Mouse (Mus musculus) thymus, postnatal 10 days (tissue): ENCODE measurements around the gene Olfr448.

Experiments
- DNase-seq, 2 experiments: peaks; one replicate each; pipeline ENCODE4 v3.0.0; 2021; ENCODE audit warnings: low spot score in 2 of 2

The Olfr448 gene

GRCm38 (mm10) chr6:42890141-42890540 lies at the start of gene Olfr448:
Olfr448 (plus strand) TSS chr6:42890441.
- no peak for DNase-seq

DNA sequence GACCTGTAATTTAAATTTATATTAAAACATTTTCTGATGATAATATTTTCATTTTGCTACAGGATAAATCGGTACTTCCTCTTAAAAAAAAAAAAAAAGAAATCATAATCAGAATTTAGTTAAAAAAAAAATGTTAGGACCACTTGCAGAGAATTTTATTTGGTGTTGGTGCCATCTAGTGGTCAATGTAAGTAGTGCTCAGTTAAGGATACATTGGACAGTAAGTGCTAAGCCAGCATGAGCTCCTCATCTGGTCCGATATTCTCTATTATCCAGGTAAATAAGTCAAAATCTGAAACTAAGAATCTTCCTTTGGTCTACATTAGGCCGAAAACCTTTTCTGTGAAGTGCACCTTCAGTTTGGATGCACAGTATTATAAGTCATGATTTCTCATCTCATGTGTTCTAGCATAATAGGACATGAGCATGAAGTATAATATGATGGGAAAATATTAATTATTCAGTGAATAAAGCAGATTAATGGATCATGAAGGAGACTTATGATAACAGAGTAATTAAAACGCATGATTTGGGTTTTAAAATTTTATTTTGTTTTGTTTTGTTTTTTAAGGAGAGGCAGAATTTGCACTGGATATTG lies 29.9 kb upstream of the Olfr448 start:
- DNase-seq = peak in 1 of 2 experiments; percentile 8

GRCm38 (mm10) chr6:42869695-42870094 lies 20.5 kb upstream of the Olfr448 start:
- DNase-seq = no peak

DNA sequence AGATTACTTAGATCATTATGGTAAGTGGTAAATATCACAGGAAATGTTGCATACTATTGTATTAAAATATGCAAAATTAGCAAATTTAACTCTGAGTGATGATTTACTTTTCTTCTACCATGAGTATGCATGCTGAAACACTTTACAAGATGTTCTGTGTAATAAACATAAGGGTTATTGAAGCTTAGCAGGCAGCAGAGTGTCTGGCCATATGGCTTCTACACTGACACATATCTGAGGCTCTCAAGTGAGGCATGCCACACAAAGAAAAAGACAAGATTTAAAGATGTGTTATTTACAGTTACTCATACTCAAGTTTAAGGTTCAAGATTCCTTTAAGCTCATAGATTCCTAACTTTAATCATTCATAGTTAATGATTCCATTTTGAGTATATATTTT lies 13.9 kb upstream of the Olfr448 start:
- DNase-seq = no peak

GRCm38 (mm10) chr6:42900345-42900744 lies 10.1 kb downstream of the Olfr448 start:
- no peak for DNase-seq

GRCm38 (mm10) chr6:42908578-42908977 lies 18.3 kb downstream of the Olfr448 start, which contains the start of gene Olfr447:
Olfr447 (plus strand) TSS chr6:42908878.
- DNase-seq = no peak

DNA sequence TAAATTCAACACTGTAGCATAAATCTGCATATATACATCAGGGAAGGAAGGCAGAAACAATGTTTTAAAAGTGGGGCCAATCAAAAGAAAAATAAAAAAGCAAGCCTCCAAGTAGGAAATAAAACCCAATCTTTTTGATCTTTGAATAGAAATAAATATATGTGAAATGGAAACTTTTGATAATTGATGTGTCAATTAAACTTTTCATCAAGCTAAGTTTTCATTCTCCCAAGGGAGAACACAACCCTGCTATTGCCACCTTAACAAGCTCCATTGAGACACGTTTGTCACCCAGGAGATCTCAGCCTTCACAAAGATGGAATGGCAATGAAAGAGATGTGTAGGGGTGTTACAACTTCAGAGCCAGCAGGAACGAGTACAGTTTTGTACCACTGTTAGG lies 30.8 kb downstream of the Olfr448 start, which contains the start of gene Olfr446:
Gene Olfr446 (plus strand): TSS at position 301 of the 400 bp plus-strand sequence.
- no peak for DNase-seq
